Mouse (Mus musculus) left cerebral cortex, adult 8-10 months (tissue): ENCODE data around the gene Ptf1a. TPM values are rescaled to one million over a fixed set of nuclear protein-coding genes. Genes with fewer than 3 reads are reported as not detected.

Source experiments
- DNase-seq, 2 experiments: peaks; one replicate each; pipeline ENCODE4 v3.0.0; 2022; ENCODE audit warnings: low spot score in 2 of 2
- total RNA-seq, 4 experiments: library from RNA; stranded (reverse); gene quantifications; 2 replicates each; pipeline ENCODE4 v1.2.4; 2022

Ptf1a gene
- not detected for total RNA-seq

GRCm38 (mm10) chr2:19444931-19445831 is at the start of gene Ptf1a:
Gene Ptf1a, plus strand, starts transcription at chr2:19445663.
- no peak for DNase-seq

GRCm38 (mm10) chr2:19405409-19405808 is 40.1 kb upstream of the Ptf1a start:
- no peak for DNase-seq

- DNase-seq = no peak
These were observed 38.9 kb upstream of the Ptf1a start for GRCm38 (mm10) chr2:19406531-19406930.

- DNase-seq = peak in 1 of 2 experiments; percentile 76
These were observed 31.1 kb upstream of the Ptf1a start for GRCm38 (mm10) chr2:19414222-19414965.

DNA sequence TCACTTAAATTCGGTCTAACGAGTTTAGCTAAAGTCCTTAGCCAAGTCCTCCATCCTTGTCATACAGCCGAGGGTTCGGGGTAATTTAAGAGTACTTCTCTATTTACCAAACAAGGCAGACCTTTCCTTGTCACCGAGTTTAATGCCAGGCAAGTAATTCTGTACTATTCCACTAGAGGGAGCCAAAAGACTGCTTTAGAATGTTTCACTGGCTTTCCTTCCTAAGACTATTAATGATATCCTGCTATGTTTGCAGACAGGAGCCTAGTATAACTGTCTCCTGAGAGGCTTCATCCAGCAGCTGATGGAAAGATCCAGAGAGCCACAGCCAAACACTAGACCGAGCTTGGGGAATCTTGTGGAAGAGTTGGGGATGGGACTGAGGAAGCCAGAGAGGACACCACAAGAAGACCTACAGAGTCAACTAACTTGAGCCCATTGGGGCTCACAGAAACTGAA is 30.4 kb upstream of the Ptf1a start:
- peak in 1 of 2 experiments; percentile 20 for DNase-seq

- no peak for DNase-seq
These were observed 29.4 kb upstream of the Ptf1a start for GRCm38 (mm10) chr2:19416066-19416465.

DNA sequence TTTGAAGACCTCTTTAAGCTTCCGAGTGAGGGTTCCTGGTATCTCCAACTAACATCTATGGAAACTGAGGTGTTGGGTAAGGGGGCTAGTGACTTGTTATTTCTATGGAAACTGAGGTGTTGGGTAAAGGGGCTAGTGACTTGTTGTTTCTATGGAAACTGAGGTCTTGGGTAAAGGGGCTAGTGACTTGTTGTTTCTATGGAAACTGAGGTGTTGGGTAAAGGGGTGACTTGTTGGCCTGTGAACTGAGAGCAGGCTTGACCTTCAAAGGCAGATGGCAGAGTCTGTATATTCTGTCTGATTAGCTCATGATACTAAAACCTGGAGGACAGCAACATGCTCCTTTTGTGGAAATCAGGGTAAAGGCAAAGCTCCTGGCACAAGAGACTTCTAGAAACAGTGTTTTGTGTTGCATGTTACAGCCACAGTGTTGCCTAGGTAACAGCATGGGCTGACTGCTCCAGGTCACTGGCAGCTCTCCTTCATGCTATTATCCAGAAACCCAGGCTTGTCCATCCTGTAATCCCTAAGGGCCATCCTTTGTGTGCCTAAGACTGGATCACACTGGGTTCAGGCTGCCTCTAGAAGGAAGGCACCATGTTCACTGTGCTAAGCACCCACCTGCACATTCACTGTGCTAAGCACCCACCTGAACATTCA is 25.6 kb upstream of the Ptf1a start:
- DNase-seq = no peak

DNA sequence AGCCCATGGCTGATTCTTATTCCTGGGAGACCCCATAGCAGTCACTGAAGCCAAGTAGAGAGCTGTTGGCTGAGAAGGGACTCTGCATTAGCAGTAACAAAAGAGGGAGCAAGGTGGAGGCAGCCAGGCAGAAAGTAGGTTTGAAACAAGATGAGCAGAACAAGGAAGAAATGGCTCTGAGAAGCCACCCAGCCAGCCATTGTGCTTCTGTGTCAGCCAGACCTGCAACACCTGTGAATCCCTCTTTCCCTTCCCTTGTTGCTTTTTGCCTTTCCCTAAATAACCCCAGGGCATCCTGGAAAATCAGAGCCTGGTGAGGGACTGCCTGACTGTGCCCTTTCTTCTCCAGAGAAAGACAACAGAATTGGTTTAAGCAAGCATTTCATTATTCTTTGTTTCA is 23.2 kb upstream of the Ptf1a start:
- DNase-seq = no peak

- DNase-seq = no peak
These were observed 22.4 kb upstream of the Ptf1a start for GRCm38 (mm10) chr2:19423086-19423485.

DNA sequence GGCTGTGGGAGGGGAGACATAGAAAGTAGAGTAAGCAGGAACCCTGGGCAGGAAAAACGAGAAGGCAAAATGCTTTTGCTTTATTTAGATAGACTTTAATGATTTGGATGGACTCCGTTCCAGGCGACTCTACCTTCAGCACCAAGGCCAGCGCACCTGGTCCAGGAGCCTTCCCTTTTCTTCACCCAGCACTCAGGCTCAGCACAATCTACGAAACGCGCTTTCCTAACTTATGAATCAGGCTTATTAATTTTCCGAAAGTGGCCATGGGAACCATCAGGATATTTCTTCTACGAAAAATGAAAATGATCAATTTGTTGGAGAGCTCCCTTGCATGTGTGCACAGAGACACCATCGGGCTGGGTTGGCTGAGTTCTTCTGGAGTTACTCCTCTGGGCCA is 16.4 kb upstream of the Ptf1a start:
- no peak for DNase-seq

GRCm38 (mm10) chr2:19429691-19430690 is 15.5 kb upstream of the Ptf1a start:
- no peak for DNase-seq

DNA sequence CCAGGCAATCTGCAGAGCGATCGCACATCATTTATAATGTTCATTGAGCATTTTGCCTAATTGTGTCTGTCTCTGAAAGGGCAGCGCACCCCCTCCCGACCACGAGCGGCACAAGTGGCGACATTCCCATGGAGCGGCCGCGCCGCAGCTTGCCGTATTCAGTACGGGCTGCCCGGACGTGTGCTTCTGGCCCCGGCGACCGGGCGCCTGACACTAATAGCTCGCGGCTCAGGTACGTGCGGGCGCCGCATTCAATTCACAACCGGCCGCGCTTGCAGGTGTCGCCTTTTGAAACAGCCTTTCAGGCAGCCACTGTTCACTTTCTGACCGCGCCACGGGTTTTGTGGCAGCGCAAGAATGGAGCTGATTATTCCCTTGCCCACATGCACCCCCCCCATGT is 14.7 kb upstream of the Ptf1a start:
- no peak for DNase-seq

GRCm38 (mm10) chr2:19431186-19431585 is 14.3 kb upstream of the Ptf1a start:
- DNase-seq = no peak

DNA sequence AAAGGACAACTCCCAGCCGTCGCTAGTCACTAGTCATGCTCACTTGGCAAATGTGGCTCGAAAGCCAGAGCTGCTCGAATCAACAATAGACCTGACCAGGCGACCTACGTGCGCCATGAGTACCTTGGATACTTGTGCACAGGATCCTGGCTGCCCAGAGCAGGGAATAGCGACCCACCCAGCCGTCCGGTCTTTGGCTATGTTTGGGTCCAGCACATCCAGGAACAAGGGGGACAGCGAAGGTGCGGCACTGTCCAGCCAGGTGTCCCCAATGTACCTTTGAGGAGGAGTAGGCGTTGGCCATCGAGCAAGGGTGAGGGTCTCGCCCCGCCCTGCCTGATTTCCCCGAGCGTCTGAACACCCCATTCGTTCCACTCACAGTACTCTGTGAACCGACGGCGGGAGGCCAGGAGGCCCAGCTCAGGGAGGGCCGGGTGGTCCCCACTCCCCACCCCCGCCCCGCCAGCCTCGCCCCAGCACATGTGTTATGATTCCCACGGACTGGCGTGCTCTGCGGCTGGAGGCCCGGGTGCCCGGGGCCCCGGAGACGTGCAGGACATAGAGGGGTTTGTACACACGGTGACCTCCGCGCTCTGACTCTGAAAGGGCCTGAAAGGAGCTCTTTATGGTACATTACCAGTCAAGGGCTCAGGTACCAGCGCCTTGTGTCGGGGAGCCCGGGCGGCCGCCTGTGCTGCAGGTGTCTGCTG is 13.7 kb upstream of the Ptf1a start:
- no peak for DNase-seq

DNA sequence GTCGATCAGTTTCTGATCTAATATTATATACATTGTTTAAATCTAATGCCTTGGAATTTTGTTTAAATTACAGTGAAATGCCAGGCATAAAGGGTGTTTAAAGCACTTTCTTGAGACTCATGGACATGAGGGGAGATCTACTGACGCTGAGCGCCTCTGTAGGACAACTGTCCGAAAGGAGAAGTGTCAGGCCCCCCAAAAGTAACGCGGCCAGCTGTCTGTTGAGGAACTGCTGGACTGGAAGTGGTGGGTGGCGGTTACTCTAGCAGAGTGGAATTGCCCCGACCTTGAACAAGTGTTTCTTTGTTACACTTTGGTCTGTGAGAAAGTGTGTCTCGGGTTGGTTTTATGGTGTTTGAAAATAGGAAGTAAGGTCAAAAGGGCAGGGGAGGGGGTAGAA is 1.1 kb upstream of the Ptf1a start:
- DNase-seq = no peak

DNA sequence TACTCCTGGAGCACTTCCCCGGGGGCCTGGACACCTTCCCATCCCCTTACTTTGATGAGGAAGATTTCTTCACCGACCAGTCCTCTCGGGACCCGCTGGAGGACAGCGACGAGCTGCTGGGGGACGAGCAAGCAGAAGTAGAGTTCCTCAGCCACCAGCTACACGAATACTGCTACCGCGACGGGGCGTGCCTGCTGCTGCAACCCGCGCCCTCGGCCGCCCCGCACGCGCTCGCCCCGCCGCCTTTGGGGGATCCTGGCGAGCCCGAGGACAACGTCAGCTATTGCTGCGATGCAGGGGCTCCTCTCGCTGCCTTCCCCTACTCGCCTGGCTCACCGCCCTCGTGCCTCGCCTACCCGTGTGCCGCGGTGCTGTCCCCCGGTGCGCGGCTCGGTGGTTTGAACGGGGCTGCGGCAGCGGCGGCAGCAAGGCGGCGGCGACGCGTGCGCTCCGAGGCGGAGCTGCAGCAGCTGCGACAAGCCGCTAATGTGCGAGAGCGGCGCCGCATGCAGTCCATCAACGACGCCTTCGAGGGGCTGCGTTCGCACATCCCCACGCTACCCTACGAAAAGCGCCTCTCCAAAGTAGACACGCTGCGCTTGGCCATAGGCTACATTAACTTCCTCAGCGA is 523 bp downstream of the Ptf1a start:
- no peak for DNase-seq

DNA sequence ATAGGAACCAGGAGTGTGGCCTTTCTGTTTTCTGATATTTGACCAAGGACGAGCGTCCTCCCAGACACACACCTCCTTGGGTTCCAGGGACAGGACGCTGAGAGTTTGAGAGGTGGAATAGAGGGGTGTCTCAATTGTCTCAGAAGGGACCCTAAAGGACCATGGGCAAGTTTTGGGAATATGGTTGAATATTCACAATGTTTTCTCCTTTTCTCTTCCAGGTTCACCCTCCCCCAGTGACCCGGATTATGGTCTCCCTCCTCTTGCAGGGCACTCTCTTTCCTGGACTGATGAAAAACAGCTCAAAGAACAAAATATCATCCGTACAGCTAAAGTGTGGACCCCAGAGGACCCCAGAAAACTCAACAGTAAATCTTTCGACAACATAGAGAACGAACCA is 1.3 kb downstream of the Ptf1a start:
- DNase-seq = no peak

- DNase-seq = no peak
These were observed 2.7 kb downstream of the Ptf1a start for GRCm38 (mm10) chr2:19448042-19448700.

- no peak for DNase-seq
These were observed 3.8 kb downstream of the Ptf1a start for GRCm38 (mm10) chr2:19449308-19449707.
